Mouse (Mus musculus) frontal cortex, adult 2 months (tissue): ENCODE results near the gene Homer1. TPM values are rescaled to one million over a fixed set of nuclear protein-coding genes. Genes with fewer than 3 reads are reported as not detected.
A peak's percentile ranks its signal among the peaks of the same experiment; 100 is the strongest.

ENCODE experiments used
- DNase-seq, 2 experiments: peaks; one replicate each; pipeline ENCODE4 v3.0.0; 2022; ENCODE audit warnings: low spot score in 1 of 2; ENCODE audit errors: extremely low spot score in 1 of 2
- polyA plus RNA-seq: library from polyadenylated mRNA; depleted of rRNA; stranded (reverse); fragments of >200 nt; gene quantifications from 2 replicates; pipeline ENCODE4 v1.2.3, GENCODE M21; 2012; rRNA removed

The Homer1 gene
- polyA plus RNA-seq, 1 experiment, result 48.5 TPM

GRCm38 (mm10) chr13:93388594-93389241 is 89.3 kb downstream of the Homer1 start:
- no peak for DNase-seq

DNA sequence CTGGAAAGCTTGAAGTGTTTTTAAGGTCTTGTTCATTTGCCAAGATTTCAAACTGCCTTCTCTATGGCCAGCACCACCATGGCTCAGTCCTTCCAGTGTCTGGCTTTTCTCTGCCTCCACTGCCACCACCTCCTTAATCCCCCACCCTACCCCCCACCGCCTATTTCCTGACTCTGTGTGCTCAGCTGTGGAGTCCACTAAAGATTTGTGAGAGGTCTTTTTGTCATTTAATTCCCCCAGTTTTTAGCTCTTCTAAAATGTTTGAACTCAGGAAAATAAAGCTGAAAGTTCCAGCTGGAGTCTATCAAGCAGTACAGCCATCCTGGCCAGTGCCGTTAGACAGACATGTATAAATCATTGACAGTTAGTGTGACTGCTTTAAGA is 89.8 kb downstream of the Homer1 start:
- DNase-seq, result no peak

GRCm38 (mm10) chr13:93399710-93400216 is 100.3 kb downstream of the Homer1 start:
- DNase-seq, result peak; percentile 34 to 53

- DNase-seq, result no peak
These were observed 102.5 kb downstream of the Homer1 start for GRCm38 (mm10) chr13:93401947-93402346.

DNA sequence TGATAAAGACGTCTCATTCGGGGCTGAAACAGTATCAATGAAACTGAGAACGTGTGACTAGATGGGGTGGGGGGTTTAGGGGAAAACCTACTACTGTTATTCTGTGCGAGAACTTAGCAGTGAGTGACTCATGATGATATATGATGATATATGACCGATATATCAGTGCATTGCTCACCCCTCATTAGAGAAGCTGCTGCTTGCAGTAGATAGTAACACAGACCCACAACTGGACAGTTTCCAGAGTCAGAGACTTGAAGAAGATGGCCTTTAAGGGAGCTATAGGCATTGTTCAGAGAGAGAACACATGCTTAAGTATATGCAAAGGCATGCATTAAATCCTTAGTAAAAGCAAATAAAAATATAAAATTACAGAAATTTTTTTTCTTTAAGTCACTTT is 107.4 kb downstream of the Homer1 start:
- no peak for DNase-seq

DNA sequence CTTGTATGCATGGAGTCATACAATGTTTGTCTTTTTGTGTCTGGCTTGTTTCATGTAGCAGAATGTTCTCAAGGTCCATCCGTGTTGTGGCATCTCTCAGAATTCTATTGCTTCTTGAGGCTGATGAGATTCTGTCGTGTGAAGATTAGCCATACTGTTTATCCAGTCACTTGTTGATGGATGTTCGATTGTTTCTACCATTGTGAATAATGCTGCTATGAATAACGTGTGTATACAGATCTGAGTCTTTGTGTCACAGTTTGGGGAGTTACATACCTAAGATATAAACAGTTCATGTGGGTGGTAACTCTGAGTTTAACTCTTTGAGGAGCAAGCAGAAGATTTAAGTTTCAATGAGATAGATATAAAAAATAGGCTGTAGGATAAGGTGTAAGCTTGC is 110.9 kb downstream of the Homer1 start:
- DNase-seq, result no peak

DNA sequence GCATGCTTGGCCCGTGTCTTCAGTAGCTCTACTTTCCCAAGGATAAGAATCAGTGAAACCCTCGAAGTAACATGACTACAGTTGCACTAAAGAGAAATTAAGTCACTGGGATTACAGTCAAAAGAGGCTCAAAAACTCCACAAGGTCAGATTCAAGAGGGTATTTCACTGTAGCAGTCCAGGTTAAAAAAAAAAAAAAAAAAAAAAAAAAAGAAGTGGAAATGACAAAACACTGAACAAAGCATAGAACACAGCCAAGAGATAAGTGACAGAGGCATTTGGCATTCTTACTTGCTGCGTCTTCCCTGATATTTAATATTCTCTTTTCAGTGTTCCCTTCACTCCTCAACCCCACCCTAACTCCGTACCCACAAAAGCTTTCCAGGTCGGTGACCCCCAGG is 115.6 kb downstream of the Homer1 start:
- no peak for DNase-seq

GRCm38 (mm10) chr13:93418292-93418691 is 118.9 kb downstream of the Homer1 start:
- DNase-seq, result no peak

DNA sequence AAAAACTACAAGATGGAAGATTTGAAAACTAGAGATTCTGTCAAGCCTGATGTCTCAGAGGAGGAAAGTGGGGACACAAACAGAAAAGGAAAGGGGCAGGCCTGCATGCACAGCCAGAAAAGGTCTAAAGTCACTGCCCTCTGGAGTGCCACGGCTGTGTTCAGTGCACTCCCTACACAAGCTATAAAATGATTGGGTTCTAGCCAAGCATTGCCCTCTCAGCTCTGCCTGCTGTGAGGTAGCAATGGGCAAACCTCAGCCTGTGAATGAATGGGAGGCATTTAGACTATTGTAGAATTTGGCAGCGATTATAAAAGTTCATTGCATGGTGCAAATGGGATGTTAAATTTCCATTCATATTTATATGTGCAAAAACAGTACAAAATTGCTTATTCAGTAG is 120.3 kb downstream of the Homer1 start:
- no peak for DNase-seq

DNA sequence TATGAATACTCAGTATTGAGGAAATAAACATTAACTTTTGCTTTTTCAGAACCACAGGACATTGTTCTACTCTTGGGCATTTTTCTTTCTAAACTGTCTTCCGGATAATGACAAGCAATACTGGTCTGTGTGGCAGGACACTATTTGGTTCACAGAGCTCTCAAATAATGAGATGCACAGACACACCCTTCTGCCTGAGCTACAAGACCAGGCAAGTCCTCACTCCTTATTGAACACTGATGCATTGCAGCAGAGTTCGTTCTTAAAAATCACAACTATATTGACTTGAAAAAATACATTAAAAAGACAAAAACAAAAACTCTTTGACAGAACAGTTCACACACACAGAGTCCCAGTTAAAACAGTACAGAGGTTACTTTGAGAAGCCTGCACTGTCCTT is 123.8 kb downstream of the Homer1 start:
- no peak for DNase-seq

DNA sequence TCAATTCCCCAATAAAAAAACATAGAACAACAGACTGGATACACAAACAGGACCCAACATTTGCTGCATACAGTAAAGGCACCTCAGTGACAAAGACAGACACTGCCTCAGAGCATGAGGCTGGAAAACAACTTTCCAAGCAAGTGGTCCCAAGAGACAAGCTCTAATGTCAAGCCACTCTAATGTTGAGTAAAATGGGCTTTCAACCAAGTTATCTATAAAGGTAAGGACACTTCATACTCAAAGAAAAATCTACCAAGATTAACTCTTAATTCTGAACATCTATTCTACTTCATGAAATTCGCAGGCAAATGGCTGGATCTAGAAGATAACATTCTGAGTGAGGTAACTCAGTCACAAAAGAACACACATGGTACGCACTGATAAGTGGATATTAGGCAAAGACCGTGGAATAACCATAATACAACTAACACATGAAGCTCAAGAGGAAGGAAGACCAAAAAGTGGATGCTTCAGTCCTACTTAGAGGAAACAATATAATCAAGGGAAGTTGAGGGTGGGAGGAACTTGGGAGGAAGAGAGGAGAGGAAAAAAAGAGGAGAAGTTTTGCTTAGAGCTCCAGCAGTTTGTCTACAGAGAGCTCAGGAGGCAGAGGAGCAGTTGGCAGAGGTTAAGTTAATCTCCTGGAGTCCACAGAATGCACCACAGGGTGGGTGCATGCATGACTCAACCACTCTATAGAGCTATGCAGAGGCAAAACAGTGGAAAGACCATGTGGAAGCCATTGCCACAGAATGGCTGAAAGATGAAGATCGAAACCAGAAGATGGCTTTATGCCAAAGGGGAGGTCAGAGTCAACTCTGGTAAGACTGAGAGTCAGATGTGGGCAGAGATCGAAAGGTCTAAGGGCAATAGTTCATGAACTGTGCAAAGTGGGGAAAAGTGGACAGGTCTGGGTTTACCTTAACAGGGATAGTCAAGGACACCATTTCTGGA is 128.8 kb downstream of the Homer1 start:
- no peak for DNase-seq

DNA sequence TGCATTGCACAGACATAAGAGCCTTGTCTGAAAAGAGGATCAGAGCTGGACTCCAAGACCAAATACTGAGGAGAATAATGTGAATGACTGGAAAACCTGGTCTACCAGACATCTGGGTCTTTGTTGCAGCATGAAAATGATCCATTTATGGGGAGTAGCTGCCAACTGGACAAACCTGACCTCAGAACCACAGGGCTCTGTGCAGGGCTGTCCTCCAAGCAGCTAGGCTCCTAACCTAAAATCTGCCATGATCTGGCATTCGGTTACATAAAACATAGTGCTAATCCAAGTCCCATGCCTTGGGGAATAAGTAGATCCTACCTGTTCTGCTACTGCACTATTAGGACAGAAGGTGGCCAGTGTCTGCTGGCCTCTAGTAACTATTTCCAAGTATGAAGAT is 129.8 kb downstream of the Homer1 start:
- no peak for DNase-seq

DNA sequence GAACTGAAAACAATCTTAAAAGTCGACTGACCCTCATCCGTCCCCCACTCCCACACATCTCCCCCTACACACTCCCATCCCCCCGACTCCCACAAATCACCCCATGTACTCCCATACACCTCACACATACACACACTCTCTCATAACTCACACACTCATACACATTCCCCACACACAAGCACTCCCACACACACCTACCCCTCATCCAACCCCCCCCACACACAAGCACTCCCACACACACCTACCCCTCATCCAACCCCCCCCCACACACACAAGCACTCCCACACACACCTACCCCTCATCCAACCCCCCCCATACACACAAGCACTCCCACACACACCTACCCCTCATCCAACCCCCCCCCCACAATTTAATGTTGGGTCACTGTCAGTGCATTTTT is 140.7 kb downstream of the Homer1 start:
- no peak for DNase-seq

GRCm38 (mm10) chr13:93453275-93453674 is 153.8 kb downstream of the Homer1 start:
- DNase-seq, result peak in 1 of 2 experiments; percentile 45

Other genes starting within 250 kb of the Homer1 start
- gene Cmya5, start 154.9 kb upstream of the Homer1 start, polyA plus RNA-seq, result 1.2 and 1.3 TPM in 2 replicates
- 32.7 and 34.5 TPM in 2 replicates for gene Tent2, start 107.2 kb upstream of the Homer1 start, polyA plus RNA-seq
- 14.4 and 14.5 TPM in 2 replicates for gene Jmy, start 200.2 kb downstream of the Homer1 start, polyA plus RNA-seq